In genomic region chr17:87457961-87458360, GRCm38 (mm10) we compare ENCODE assay signal across 20 mouse cellular contexts. TPM values are rescaled to one million over a fixed set of nuclear protein-coding genes. Genes with fewer than 3 reads are reported as not detected.
DNase-seq lines count a peak whose midpoint lies in the region; ATAC-seq and TF ChIP-seq lines count a peak whose summit lies in the region.
"Had no signal": no experiment of that assay in that cellular context is flagged by ENCODE, and none has a peak within 500 bp of the region (broad histone marks: within the 10 kb centered on the region; RNA-seq: fewer than 3 reads in every experiment).

No protein-coding gene starts in this region.

- no peaks in the 10 kb centered on the region for H3K9me3 ChIP-seq in heart, embryonic 12.5 days (replicated peaks)
- H3K9me3 ChIP-seq in liver, embryonic 13.5 days (replicated peaks): no peaks in the 10 kb centered on the region
- H3K9me3 ChIP-seq in liver, embryonic 12.5 days (replicated peaks): no peaks in the 10 kb centered on the region
- H3K9me3 ChIP-seq in neural tube, embryonic 12.5 days: no peaks in the 10 kb centered on the region
- no peaks in the 10 kb centered on the region for H3K9me3 ChIP-seq in forebrain, embryonic 14.5 days (replicated peaks; ENCODE audit: control insufficient read depth, low read length)
- H3K9me3 ChIP-seq: embryonic facial prominence, embryonic 15.5 days; hindbrain, embryonic 15.5 days; megakaryocyte, embryonic 14.5 days had no signal

- no peak for ATAC-seq in heart, embryonic 12.5 days (ENCODE audit: insufficient number of reproducible peaks, low FRiP score)
- peak; percentile 25; the same call in 1 of the 2 replicates for ATAC-seq in liver, embryonic 13.5 days (ENCODE audit: low read depth)
- no peak for ATAC-seq in liver, embryonic 12.5 days
- ATAC-seq in neural tube, embryonic 12.5 days (ENCODE audit: low FRiP score, low read depth): no peak
- no peak for ATAC-seq in forebrain, embryonic 14.5 days
- ATAC-seq: CD4-positive, CD25-positive, alpha-beta regulatory T cell, adult 4 months; Patski had no signal

- 64% methylated on average over 7 of the region's 7 CpGs for WGBS in heart, embryonic 12.5 days
- 65% methylated on average over 7 of the region's 7 CpGs for WGBS in liver, embryonic 13.5 days (ENCODE audit: insufficient replicate concordance)
- 67% methylated on average over 7 of the region's 7 CpGs for WGBS in liver, embryonic 12.5 days (ENCODE audit: insufficient replicate concordance)
- WGBS in neural tube, embryonic 12.5 days: 36% methylated on average over 7 of the region's 7 CpGs
- WGBS in forebrain, embryonic 14.5 days: 78% methylated on average over 7 of the region's 7 CpGs
- 61% methylated on average over 7 of the region's 7 CpGs for WGBS in lung, adult 2 months

- TF ChIP-seq POLR2A in lung, adult 2 months (IDR thresholded peaks at IDR 0.05; ENCODE audit: borderline replicate concordance, extremely low read depth, low read depth, low read length): no peak

- H3K36me3 ChIP-seq in heart, embryonic 12.5 days: no peaks in the 10 kb centered on the region
- H3K36me3 ChIP-seq in liver, embryonic 13.5 days: no peaks in the 10 kb centered on the region
- no peaks in the 10 kb centered on the region for H3K36me3 ChIP-seq in liver, embryonic 12.5 days
- no peaks in the 10 kb centered on the region for H3K36me3 ChIP-seq in neural tube, embryonic 12.5 days
- H3K36me3 ChIP-seq in forebrain, embryonic 14.5 days (ENCODE audit: control insufficient read depth, insufficient read depth, low read length): no peaks in the 10 kb centered on the region
- H3K36me3 ChIP-seq: embryonic facial prominence, embryonic 15.5 days; hindbrain, embryonic 15.5 days had no signal

- TF ChIP-seq CTCF in lung, adult 2 months (IDR thresholded peaks at IDR 0.05; ENCODE audit: insufficient read depth, low read length): no peak

- H3K4me3 ChIP-seq in heart, embryonic 12.5 days: no peak overlapping the region
- H3K4me3 ChIP-seq in liver, embryonic 13.5 days (replicated peaks): no peak overlapping the region
- no peak overlapping the region for H3K4me3 ChIP-seq in liver, embryonic 12.5 days
- H3K4me3 ChIP-seq in neural tube, embryonic 12.5 days: no peak overlapping the region
- H3K4me3 ChIP-seq in forebrain, embryonic 14.5 days (ENCODE audit: low read depth, low read length): no peak overlapping the region
- H3K4me3 ChIP-seq in lung, adult 2 months (replicated peaks; ENCODE audit: extremely low read depth, low read depth, low read length): no peak overlapping the region
- H3K4me3 ChIP-seq: embryonic facial prominence, embryonic 15.5 days; heart, adult 2 months; hindbrain, embryonic 15.5 days; megakaryocyte, embryonic 14.5 days had no signal

- H3K27ac ChIP-seq in heart, embryonic 12.5 days (ENCODE audit: poor library complexity, severe bottlenecking): 0 out of 2 replicates have a peak overlapping the region, but pooled peaks have one; percentile 11
- H3K27ac ChIP-seq in liver, embryonic 13.5 days: no peak overlapping the region
- H3K27ac ChIP-seq in liver, embryonic 12.5 days: no peak overlapping the region
- H3K27ac ChIP-seq in neural tube, embryonic 12.5 days: no peak overlapping the region
- no peak overlapping the region for H3K27ac ChIP-seq in forebrain, embryonic 14.5 days (ENCODE audit: low read depth, low read length)

- H3K4me1 ChIP-seq in heart, embryonic 12.5 days (replicated peaks): peaks cover 34% of the 10 kb centered on the region
- H3K4me1 ChIP-seq in liver, embryonic 13.5 days (replicated peaks): peaks cover 33% of the 10 kb centered on the region
- H3K4me1 ChIP-seq in liver, embryonic 12.5 days: peaks cover 33% of the 10 kb centered on the region
- H3K4me1 ChIP-seq in neural tube, embryonic 12.5 days: peaks cover 45% of the 10 kb centered on the region
- peaks cover 28% of the 10 kb centered on the region for H3K4me1 ChIP-seq in forebrain, embryonic 14.5 days (ENCODE audit: control insufficient read depth, insufficient read depth, low read length)
- H3K4me1 ChIP-seq in lung, adult 2 months (ENCODE audit: control insufficient read depth, insufficient read depth, low read length): peaks cover 17% of the 10 kb centered on the region

- no peak overlapping the region for H3K4me2 ChIP-seq in heart, embryonic 12.5 days
- H3K4me2 ChIP-seq in liver, embryonic 13.5 days: no peak overlapping the region
- no peak overlapping the region for H3K4me2 ChIP-seq in liver, embryonic 12.5 days
- H3K4me2 ChIP-seq in neural tube, embryonic 12.5 days (replicated peaks): 0 out of 2 replicates have a peak overlapping the region, but pooled peaks have one; percentile 2
- no peak overlapping the region for H3K4me2 ChIP-seq in forebrain, embryonic 14.5 days (ENCODE audit: low read length)
- H3K4me2 ChIP-seq: embryonic facial prominence, embryonic 15.5 days; hindbrain, embryonic 15.5 days; lung, embryonic 14.5 days had no signal

- DNase-seq in heart, adult 11 months: no peak
- no peak for DNase-seq in liver, embryonic 13.5 days
- peak; percentile 68 for DNase-seq in adrenal gland, postnatal 10 days
- no peak for DNase-seq in forebrain, embryonic 14.5 days (ENCODE audit: low spot score)
- DNase-seq in lung, adult 2 months: no peak
- DNase-seq: cerebellum, adult 18-20 months; heart, adult 2 months; right cerebral cortex, postnatal 14 days had no signal

- no peaks in the 10 kb centered on the region for H3K27me3 ChIP-seq in heart, embryonic 12.5 days (replicated peaks)
- peaks cover 11% of the 10 kb centered on the region; the same call in 1 of the 2 replicates for H3K27me3 ChIP-seq in liver, embryonic 13.5 days
- H3K27me3 ChIP-seq in liver, embryonic 12.5 days (replicated peaks): peaks cover 29% of the 10 kb centered on the region
- no peaks in the 10 kb centered on the region for H3K27me3 ChIP-seq in neural tube, embryonic 12.5 days (replicated peaks)
- no peaks in the 10 kb centered on the region for H3K27me3 ChIP-seq in forebrain, embryonic 14.5 days (replicated peaks; ENCODE audit: control insufficient read depth, insufficient read depth, low read length)
- H3K27me3 ChIP-seq: embryonic facial prominence, embryonic 15.5 days; hindbrain, embryonic 15.5 days; Patski had no signal

- no peak overlapping the region for H3K9ac ChIP-seq in heart, embryonic 12.5 days
- H3K9ac ChIP-seq in liver, embryonic 13.5 days: no peak overlapping the region
- no peak overlapping the region for H3K9ac ChIP-seq in liver, embryonic 12.5 days
- no peak overlapping the region for H3K9ac ChIP-seq in neural tube, embryonic 12.5 days
- no peak overlapping the region for H3K9ac ChIP-seq in forebrain, embryonic 14.5 days (ENCODE audit: low read length)
- H3K9ac ChIP-seq: embryonic facial prominence, embryonic 15.5 days; hindbrain, embryonic 15.5 days; lung, embryonic 14.5 days had no signal

RNA-seq across cellular contexts. Expression of gene Calm2, which starts 11.2 kb away (rescaled TPM):
- polyA plus RNA-seq in heart, embryonic 12.5 days (2016; fragmentation: Nextera tagmentation; extraction: Ambion mirVana): 619 and 647 TPM in 2 replicates
- polyA plus RNA-seq in liver, embryonic 13.5 days (2015; fragmentation: Nextera tagmentation; extraction: Ambion mirVana): 415 and 484 TPM in 2 replicates
- 401 and 435 TPM in 2 replicates for polyA plus RNA-seq in liver, embryonic 12.5 days (2016; fragmentation: Nextera tagmentation; extraction: Ambion mirVana)
- 100 to 1,000 TPM; 380 to 407 TPM for total RNA-seq in adrenal gland, postnatal 10 days (2021)
- polyA plus RNA-seq in neural tube, embryonic 12.5 days (2016; fragmentation: Nextera tagmentation; extraction: Ambion mirVana): 1,679 and 1,888 TPM in 2 replicates
- polyA plus RNA-seq in forebrain, embryonic 14.5 days (2014; fragmentation: Nextera tagmentation; extraction: Ambion mirVana): 2,068 and 2,124 TPM in 2 replicates
- 38.8 and 85.2 TPM in 2 replicates for polyA plus RNA-seq in lung, adult 2 months (2012; rRNA removed)

RNA-seq across cellular contexts. Expression of gene Stpg4, which starts 30.4 kb away (rescaled TPM):
- polyA plus RNA-seq in heart, embryonic 12.5 days (2016; fragmentation: Nextera tagmentation; extraction: Ambion mirVana): not detected in 2 replicates
- not detected in 2 replicates for polyA plus RNA-seq in liver, embryonic 13.5 days (2015; fragmentation: Nextera tagmentation; extraction: Ambion mirVana)
- not detected in 2 replicates for polyA plus RNA-seq in liver, embryonic 12.5 days (2016; fragmentation: Nextera tagmentation; extraction: Ambion mirVana)
- total RNA-seq in adrenal gland, postnatal 10 days (2021): not detected
- polyA plus RNA-seq in neural tube, embryonic 12.5 days (2016; fragmentation: Nextera tagmentation; extraction: Ambion mirVana): not detected in 2 replicates
- polyA plus RNA-seq in forebrain, embryonic 14.5 days (2014; fragmentation: Nextera tagmentation; extraction: Ambion mirVana): not detected in 2 replicates
- polyA plus RNA-seq in lung, adult 2 months (2012; rRNA removed): not detected in 2 replicates
- total RNA-seq: heart, adult 2 months; layer of hippocampus, adult 18-20 months; neutrophil, adult 5-6 weeks had no signal
- polyA plus RNA-seq: CD4-positive, CD25-positive, alpha-beta regulatory T cell, adult 4 months; embryonic facial prominence, embryonic 15.5 days; hindbrain, embryonic 15.5 days; lung, embryonic 14.5 days; Patski; urinary bladder, adult 2 months had no signal
